Mouse (Mus musculus) C2C12 (cell line): ENCODE data around the gene Tef.

ENCODE experiments used
- CTCF ChIP-seq: IDR thresholded peaks from one replicate; pipeline ENCODE4 v1.5.1; 2011; ENCODE audit not compliant: control insufficient read depth, insufficient read depth, insufficient read length
- MYOD1 ChIP-seq: IDR thresholded peaks from one replicate; pipeline ENCODE4 v1.6.1; 2011; ENCODE audit warnings: low read depth; ENCODE audit not compliant: control insufficient read depth, insufficient read length
- MYOG ChIP-seq: IDR thresholded peaks from one replicate; pipeline ENCODE4 v1.6.1; 2011; ENCODE audit not compliant: control insufficient read depth, insufficient read length; ENCODE audit errors: extremely low read depth
- USF1 ChIP-seq: IDR thresholded peaks from one replicate; pipeline ENCODE4 v1.6.1; 2011; ENCODE audit warnings: low read depth, mild to moderate bottlenecking, control low read depth, moderate library complexity

- TF ChIP-seq CTCF (no peak), MYOG (no peak), MYOD1 (no peak), USF1 (no peak)
Measured at GRCm38 (mm10) chr15:81829208-81829580, 27.0 kb downstream of the Tef start.
